Mouse (Mus musculus) retina, adult 2 months (tissue): ENCODE measurements around the gene Lmod1.
"Not testable (repeated sequence)": the region's sequence is repeated elsewhere in the genome, so short reads cannot be mapped to it uniquely, and the experiment has no call there.

ENCODE experiments used
- DNase-seq: peaks from one replicate; pipeline ENCODE4 v3.0.0-alpha.2; 2012; ENCODE audit warnings: low read depth, low spot score

Lmod1 gene

DNA sequence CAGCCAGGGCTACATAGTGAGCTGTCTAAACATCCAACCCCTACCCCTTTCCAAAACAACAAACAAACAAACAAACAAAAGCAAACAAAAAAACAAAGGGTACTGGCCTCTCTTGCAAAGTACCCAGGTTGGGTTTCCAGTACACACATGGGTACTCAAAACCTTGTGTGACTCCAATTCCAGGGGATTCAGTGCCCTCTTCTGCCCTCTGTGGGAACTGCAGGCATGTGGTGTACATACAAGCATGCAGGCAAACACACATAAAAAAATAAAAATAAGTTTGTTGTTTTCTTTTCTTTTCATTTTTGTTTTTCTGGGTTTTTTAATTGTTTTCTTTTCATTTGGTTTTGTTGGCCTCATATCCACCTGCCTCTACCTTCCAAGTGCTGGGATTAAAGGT lies 37.5 kb downstream of the Lmod1 start:
- DNase-seq: no peak

DNA sequence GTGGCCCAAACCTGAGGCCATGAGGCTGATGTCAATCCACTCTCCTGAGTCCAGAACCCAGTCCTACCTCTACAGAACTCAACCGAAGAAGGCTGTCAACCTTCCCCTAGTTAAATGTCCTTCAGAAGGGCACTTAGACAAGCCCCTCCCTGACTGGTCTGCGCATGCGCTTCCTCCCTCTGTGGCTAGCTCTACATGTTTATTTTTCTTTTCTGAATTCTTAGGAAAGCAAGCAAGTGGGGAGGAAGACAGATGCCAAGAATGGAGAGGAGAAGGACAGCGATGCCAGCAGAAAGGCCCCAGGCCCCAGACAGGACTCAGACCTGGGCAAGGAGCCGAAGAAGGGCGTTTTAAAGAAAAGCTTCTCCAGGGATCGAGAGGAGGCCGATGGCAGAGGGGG lies 38.8 kb downstream of the Lmod1 start:
- DNase-seq: no peak

DNA sequence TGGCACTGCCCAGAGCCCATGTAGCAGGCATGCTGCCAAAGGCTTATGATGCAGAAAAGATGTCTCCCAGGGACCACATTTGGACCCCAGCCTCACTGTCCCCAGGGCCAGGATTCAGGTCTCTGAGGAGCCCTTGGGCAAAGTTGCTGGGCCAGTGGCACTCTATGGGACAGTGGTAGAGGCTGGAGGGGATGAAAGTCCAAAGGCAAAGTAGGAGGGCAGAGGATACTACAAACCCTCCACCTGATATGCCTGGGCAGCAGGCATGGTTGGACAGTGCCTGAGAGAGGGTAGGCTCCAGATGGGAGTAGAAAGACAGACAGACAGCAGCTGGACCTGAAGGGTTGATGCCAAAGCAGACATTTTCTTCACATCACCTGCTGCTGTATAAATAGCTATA lies 41.8 kb downstream of the Lmod1 start:
- no peak for DNase-seq

DNA sequence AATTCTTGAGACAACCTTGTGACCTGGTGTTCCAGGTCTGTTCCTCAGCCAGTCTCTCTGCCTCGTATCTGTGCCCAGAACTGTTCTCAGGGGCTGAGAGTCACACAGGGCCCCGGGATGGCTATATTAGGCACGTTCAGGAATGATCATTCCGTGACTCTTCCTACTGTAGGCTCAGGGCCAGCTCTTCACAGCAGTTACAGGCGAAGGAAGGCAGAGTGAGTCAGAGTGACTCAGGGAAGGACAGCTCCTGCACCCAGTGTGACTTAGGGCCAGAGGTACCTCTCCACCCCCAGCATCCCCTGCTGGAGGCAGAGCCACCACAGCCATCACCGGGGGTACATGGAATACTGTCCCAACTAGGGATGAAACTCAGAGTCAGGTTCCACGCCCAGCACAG lies 42.4 kb downstream of the Lmod1 start:
- DNase-seq: no peak

- no peak for DNase-seq
Observed at GRCm38 (mm10) chr1:135367595-135367994, 43.0 kb downstream of the Lmod1 start.

DNA sequence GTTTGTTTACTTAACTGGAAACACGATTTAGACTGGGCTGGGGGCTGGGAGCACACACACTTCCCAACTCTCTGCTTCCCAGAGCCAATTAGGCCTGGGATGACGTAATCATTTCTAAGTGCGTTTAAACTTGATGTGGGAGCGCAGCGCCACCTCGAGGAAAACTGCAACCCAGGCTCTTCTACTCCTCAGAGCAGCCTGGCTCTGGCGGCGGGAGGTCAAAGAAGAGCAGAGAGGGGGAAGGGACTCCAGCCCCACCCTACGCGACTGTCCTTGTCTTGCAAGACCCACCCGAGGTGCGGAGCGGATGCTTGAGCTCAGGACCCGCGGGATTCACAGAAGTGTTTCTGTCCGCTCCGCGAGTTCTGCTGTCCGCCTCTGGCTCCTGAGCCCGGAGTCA lies 43.6 kb downstream of the Lmod1 start:
- DNase-seq: peak; percentile 81

DNA sequence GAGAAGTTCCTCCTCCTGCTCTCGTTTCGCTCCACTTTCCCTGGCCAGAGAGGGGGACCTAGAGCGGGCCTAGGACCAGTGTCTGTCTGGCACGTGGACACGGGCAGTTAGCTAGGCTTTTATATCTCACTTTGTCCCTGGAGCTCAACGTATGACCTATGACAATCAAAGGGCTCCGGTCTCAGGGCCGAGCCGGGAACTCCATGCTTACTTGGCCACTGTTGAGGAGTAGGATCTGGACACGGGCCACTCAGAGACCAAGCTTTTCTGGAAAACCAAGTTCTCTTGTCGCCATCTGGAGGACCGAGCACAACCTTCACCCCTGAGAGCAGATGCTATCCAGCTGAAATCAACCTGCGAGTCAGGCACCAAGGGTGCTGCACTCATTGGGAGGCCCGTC lies 44.4 kb downstream of the Lmod1 start:
- no peak for DNase-seq

- DNase-seq: no peak
Observed at GRCm38 (mm10) chr1:135369415-135369814, 44.8 kb downstream of the Lmod1 start.

DNA sequence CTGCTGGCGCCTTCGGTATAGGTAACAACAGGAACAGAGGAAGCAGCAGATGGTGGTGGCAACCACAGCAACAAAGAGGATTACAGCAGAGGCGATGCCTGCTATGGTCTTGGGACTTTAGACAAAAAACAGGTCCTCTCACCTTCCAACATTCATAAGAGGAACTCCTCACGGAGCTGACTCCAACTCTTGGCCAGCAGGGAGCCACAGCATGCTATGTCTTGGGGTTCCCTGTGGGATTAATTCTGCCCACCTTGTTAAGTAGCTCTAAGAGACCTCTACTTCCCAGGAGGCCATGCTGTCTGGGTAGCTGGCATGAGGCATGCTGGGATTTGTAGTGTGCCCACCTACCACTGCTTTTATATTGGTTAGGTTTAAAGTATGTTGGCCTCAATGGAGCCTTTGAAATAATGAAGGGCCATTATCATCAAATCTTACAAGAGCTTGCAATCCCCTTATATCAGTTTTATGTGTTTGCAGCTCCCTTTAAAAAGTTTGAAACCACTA lies 48.6 kb downstream of the Lmod1 start:
- no peak for DNase-seq

DNA sequence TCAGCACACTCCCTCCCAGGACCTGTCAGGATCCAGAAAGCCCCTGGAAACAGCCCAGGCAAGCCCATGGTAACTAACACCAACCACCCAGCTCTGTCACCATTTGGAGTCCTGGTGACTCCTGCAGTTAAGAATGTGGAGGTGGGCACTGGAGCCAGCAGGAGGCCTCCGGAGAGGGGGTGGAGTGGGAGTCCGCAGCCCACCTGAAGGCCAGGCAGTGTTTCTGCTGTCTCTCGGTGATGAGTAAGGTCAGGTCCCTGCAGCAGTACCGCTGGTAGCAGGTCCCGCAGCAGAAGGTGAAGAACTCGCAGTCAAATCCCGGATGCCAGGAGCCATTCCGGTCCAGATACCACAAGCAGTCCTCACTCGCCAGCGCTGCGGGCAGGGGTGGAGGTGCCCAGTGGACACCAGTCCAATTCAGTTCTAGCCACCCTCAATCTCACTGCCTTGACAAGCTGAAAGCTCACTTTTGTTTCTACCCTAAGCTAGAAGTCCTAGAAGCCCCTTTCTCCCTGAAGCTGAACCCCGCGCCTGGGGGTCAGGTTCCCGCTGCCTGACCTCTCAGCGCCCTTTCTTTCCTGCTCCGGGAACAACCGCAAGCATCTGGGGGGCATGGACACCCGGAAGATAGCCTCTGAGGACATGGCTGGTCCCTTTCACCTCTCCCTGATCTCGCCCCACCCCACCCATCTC lies 49.7 kb downstream of the Lmod1 start:
- no peak for DNase-seq

DNA sequence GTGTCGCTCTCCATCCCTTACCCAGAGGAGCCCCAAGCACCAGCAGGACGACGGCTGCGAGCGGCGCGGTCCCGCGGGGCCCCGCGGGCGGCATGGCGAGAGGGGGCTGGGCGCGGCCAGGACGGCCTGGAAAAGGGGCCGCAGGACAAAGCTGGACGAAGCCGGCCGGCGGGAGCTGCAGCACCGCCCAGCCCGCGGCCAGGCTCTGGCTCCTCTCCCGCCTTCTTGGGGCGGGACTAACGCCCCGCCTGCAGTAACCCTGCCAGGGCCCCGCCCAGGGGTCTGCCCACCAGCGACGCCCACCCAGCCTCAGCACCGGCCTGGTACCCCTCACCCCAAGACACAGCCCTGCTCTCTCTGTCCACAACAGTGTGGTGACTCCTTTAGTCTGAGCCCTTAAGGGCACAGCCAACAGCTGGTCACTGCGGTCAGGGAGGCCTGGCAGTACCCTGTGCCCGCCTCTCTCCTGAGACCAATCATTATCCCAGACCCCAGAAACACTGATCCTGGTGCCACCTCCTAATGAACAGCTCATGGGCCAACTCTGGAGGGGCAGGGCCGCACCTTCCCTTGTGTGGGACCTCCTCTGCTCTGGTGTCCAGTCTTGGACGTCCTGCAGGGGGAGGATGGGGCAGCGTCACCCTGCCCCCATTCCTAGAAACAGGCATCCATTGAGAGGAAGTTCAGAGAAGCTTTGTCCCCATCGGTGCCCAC lies 50.4 kb downstream of the Lmod1 start, which contains the start of gene Shisa4:
Gene Shisa4, minus strand, starts transcription at position 370 of the 714 bp plus-strand sequence.
- no peak for DNase-seq

- no peak for DNase-seq
Observed at GRCm38 (mm10) chr1:135378576-135378975, 54.0 kb downstream of the Lmod1 start.

DNA sequence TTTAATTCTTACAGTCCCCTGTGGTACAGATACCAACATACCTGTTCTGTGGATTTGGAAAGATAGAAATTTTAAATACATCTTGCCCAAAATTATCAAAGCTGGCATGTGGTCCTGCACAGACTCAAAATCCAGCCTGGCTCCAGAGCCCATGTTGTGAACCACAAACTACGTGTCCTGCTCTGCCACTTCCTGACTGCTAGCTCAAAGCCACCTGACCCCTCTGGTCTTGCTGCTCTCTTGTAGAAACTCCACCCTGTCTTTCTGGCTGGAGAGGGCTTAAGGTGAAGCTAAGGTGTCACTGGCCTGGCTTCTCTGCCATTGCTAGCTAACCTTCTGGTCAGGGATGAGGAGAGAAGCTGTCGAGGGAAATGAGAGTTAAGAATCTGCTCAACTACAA lies 54.4 kb downstream of the Lmod1 start:
- DNase-seq: no peak

- DNase-seq: no peak
Observed at GRCm38 (mm10) chr1:135380071-135380991, 55.7 kb downstream of the Lmod1 start.

DNA sequence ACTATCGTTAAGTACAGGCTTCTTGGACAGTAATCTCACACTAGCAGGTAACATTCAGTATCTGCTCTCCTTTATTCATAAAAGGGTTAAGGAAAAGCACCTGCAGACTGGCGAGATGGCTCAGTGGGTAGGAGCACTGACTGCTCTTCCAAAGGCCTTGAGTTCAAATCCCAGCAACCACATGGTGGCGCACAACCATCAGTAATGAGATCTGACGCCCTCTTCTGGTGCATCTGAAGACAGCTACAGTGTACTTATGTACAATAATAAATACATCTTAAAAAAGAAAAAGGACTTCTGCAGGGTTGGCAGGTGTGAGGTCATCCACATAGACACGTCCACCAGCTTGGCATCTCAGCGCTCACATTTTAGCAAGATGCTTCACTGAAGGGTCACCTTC lies 57.0 kb downstream of the Lmod1 start:
- not testable (repeated sequence) for DNase-seq

DNA sequence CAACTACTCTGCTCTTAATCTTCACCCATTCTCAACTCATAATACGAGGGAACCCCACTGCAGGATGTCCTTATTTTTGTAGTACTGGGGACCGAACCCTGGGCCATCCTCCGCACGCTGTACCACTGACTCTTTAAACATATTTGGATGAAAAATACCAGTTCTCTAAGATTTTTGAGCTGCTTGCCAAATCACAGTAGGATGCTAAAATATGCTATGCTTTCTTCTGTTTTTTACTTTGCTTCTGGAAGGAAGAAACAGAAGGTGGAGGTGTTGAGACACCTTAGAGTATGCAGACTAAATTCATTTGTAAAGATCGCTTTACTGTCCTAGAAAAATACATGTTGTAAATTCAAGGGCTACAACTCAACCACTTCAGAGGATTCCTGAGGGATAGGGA lies 59.6 kb downstream of the Lmod1 start:
- no peak for DNase-seq

- DNase-seq: no peak
Observed at GRCm38 (mm10) chr1:135385161-135385560, 60.6 kb downstream of the Lmod1 start.

- DNase-seq: no peak
Observed at GRCm38 (mm10) chr1:135399466-135399865, 74.9 kb downstream of the Lmod1 start.

- DNase-seq: no peak
Observed at GRCm38 (mm10) chr1:135401452-135402110, 77.0 kb downstream of the Lmod1 start.

DNA sequence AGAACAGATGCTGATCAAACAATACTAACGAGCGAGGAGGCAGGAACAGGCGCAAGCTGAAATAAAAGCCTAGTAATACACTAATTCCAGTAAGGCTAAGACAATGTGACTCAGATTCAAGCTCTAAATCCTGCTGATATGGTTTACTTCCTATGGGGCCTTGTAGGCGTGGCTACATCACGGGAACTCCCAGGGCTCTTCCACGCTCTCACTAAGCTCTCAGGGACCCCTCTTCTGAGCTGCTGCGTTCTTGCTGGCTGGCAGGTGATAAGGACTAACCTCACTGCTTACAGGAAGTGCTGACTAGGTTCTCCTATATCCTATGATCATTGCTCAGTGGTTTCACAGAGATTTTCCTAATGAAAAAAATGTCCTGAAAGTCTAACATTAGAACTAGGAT lies 80.7 kb downstream of the Lmod1 start:
- no peak for DNase-seq

GRCm38 (mm10) chr1:135408973-135409372 lies 84.4 kb downstream of the Lmod1 start:
- no peak for DNase-seq
